Mouse (Mus musculus) neutrophil, adult 5-6 weeks (primary cell): ENCODE measurements at regions not wholly inside any gene's neighbourhood (a gene's known extent, or its start where the extent isn't known, plus 50 kb on each side); places are given as distances from the start of the nearest gene placed in this dataset.

Experiments used
- ATAC-seq: fragments of 151-379, 151-347 bp; 2 replicates; pipeline ENCODE4 v1.8.0; 2017; ENCODE audit warnings: mild to moderate bottlenecking, moderate TSS enrichment; ENCODE audit not compliant: insufficient number of reproducible peaks, poor library complexity, low FRiP score, severe bottlenecking; ENCODE audit errors: extremely low read depth

- no peak for ATAC-seq
Measured at GRCm38 (mm10) chr3:19004792-19005191, 623.7 kb downstream of the 1700064H15Rik start.

GRCm38 (mm10) chr3:19044566-19044965 lies 583.9 kb downstream of the 1700064H15Rik start:
- no peak for ATAC-seq

GRCm38 (mm10) chr3:19045933-19046332 lies 582.5 kb downstream of the 1700064H15Rik start:
- ATAC-seq: no peak

- no peak for ATAC-seq
Measured at GRCm38 (mm10) chr3:19046610-19047009, 581.9 kb downstream of the 1700064H15Rik start.

GRCm38 (mm10) chr3:19055961-19056360 lies 572.5 kb downstream of the 1700064H15Rik start:
- ATAC-seq: no peak

GRCm38 (mm10) chr3:19056623-19057022 lies 571.9 kb downstream of the 1700064H15Rik start:
- no peak for ATAC-seq

GRCm38 (mm10) chr3:19059906-19060870 lies 568.3 kb downstream of the 1700064H15Rik start:
- ATAC-seq: no peak

GRCm38 (mm10) chr3:19061488-19062248 lies 566.8 kb downstream of the 1700064H15Rik start:
- no peak for ATAC-seq

GRCm38 (mm10) chr3:19062249-19062859 lies 566.1 kb downstream of the 1700064H15Rik start:
- no peak for ATAC-seq

- no peak for ATAC-seq
Measured at GRCm38 (mm10) chr3:19067141-19067757, 561.2 kb downstream of the 1700064H15Rik start.
